30 mouse cellular contexts compared by ENCODE assay signal in genomic region chr4:135251801-135252200, GRCm38 (mm10). TPM values are rescaled to one million over a fixed set of nuclear protein-coding genes. Genes with fewer than 3 reads are reported as not detected.
DNase-seq lines count a peak whose midpoint lies in the region; ATAC-seq and TF ChIP-seq lines count a peak whose summit lies in the region.
"Had no signal": no experiment of that assay in that cellular context is flagged by ENCODE, and none has a peak within 500 bp of the region (broad histone marks: within the 10 kb centered on the region; RNA-seq: fewer than 3 reads in every experiment).

No protein-coding gene starts in this region.

- 0 out of 2 replicates have a peak overlapping the region, but pooled peaks have one; percentile 31 for H3K27ac ChIP-seq in forebrain, embryonic 12.5 days
- H3K27ac ChIP-seq in forebrain, embryonic 11.5 days (ENCODE audit: low read depth, low read length), result no peak overlapping the region
- H3K27ac ChIP-seq in heart, embryonic 14.5 days (replicated peaks in 1 of 2; ENCODE audit: control insufficient read depth in 1 of 2, insufficient read depth in 1 of 2, low read depth in 2 of 2, low read length in 2 of 2), result peak overlapping the region in 1 of 2 experiments; percentile 34; a peak in 2 of 4 replicates
- H3K27ac ChIP-seq in heart, adult 2 months, result no peak overlapping the region
- H3K27ac ChIP-seq in kidney, embryonic 15.5 days, result peak overlapping the region; percentile 45; the same call in 1 of the 2 replicates
- H3K27ac ChIP-seq in kidney, adult 2 months (ENCODE audit: insufficient read depth, low read depth, low read length), result no peak overlapping the region
- H3K27ac ChIP-seq in hindbrain, embryonic 10.5 days, result no peak overlapping the region
- H3K27ac ChIP-seq: embryonic facial prominence, embryonic 12.5 days; gastrocnemius, adult 2 months; hindbrain, embryonic 14.5 days; limb, embryonic 10.5 days; limb, embryonic 15.5 days; liver, embryonic 13.5 days had no signal

- DNase-seq in forebrain, embryonic 11.5 days (ENCODE audit: low spot score), result no peak
- no peak for DNase-seq in heart, adult 2 months
- DNase-seq in kidney, adult 2 months, result no peak
- DNase-seq in hindbrain, embryonic 10.5 days (ENCODE audit: low spot score), result no peak
- DNase-seq: adrenal gland, adult 8-10 months; cerebellum, adult 2 months; cerebellum, postnatal 25 days; embryo, embryonic 11 days; gastrocnemius, adult 2 months; gastrocnemius, postnatal 36 days; heart, postnatal 36 days; kidney, adult 8-10 months; kidney, postnatal 10 days; layer of hippocampus, adult 9-11 months; liver, embryonic 13.5 days; lung, adult 18-20 months; lung, postnatal 10 days; midbrain, embryonic 14.5 days; retina, postnatal 1 day; right cerebral cortex, postnatal 14 days; thymus, postnatal 4 days had no signal

- H3K36me3 ChIP-seq in forebrain, embryonic 12.5 days (replicated peaks), result no peaks in the 10 kb centered on the region; the same call in 1 of the 2 replicates
- no peaks in the 10 kb centered on the region; the same call in 1 of the 2 replicates for H3K36me3 ChIP-seq in forebrain, embryonic 11.5 days (ENCODE audit: control insufficient read depth, insufficient read depth, low read length)
- peaks cover 5% of the 10 kb centered on the region; the same call in 1 of the 2 replicates for H3K36me3 ChIP-seq in heart, embryonic 14.5 days (ENCODE audit: control insufficient read depth, insufficient read depth, low read length)
- H3K36me3 ChIP-seq in heart, adult 2 months (ENCODE audit: control insufficient read depth, insufficient read depth, low read length), result peaks cover 43% of the 10 kb centered on the region
- peaks cover 11% of the 10 kb centered on the region; the same call in 1 of the 2 replicates for H3K36me3 ChIP-seq in kidney, embryonic 15.5 days
- H3K36me3 ChIP-seq in kidney, adult 2 months (ENCODE audit: control insufficient read depth, insufficient read depth, low read length), result no peaks in the 10 kb centered on the region
- H3K36me3 ChIP-seq in hindbrain, embryonic 10.5 days, result peaks cover 40% of the 10 kb centered on the region
- H3K36me3 ChIP-seq: limb, embryonic 15.5 days had no signal

- no peak for TF ChIP-seq EP300 in heart, adult 2 months (IDR thresholded peaks at IDR 0.05; ENCODE audit: insufficient read depth, low read depth, low read length)

- intact Hi-C loops in heart, adult 2 months (cut with DNase I), result no loop called here

- H3K79me2 ChIP-seq in heart, adult 2 months (replicated peaks; ENCODE audit: control insufficient read depth, insufficient read depth, low read length), result peaks cover 12% of the 10 kb centered on the region

- H3K4me1 ChIP-seq in forebrain, embryonic 12.5 days, result peaks cover 47% of the 10 kb centered on the region
- H3K4me1 ChIP-seq in forebrain, embryonic 11.5 days (replicated peaks; ENCODE audit: control insufficient read depth, insufficient read depth, low read length), result peaks cover 21% of the 10 kb centered on the region
- H3K4me1 ChIP-seq in heart, embryonic 14.5 days (ENCODE audit: control insufficient read depth in 2 of 2, insufficient read depth in 2 of 2, low read length in 2 of 2), result peaks cover 39 to 74% of the 10 kb centered on the region in 2 experiments
- H3K4me1 ChIP-seq in heart, adult 2 months (ENCODE audit: control insufficient read depth, insufficient read depth, low read length), result peaks cover 37% of the 10 kb centered on the region
- peaks cover 59% of the 10 kb centered on the region for H3K4me1 ChIP-seq in kidney, embryonic 15.5 days
- H3K4me1 ChIP-seq in kidney, adult 2 months (ENCODE audit: control insufficient read depth, insufficient read depth, low read length), result peaks cover 53% of the 10 kb centered on the region
- peaks cover 44% of the 10 kb centered on the region for H3K4me1 ChIP-seq in hindbrain, embryonic 10.5 days (replicated peaks)

- no peaks in the 10 kb centered on the region for H3K27me3 ChIP-seq in forebrain, embryonic 12.5 days
- no peaks in the 10 kb centered on the region for H3K27me3 ChIP-seq in forebrain, embryonic 11.5 days (ENCODE audit: control insufficient read depth, insufficient read depth, low read length)
- no peaks in the 10 kb centered on the region for H3K27me3 ChIP-seq in heart, embryonic 14.5 days (ENCODE audit: control insufficient read depth, insufficient read depth, low read length)
- no peaks in the 10 kb centered on the region for H3K27me3 ChIP-seq in heart, adult 2 months (ENCODE audit: control insufficient read depth, insufficient read depth, low read length)
- H3K27me3 ChIP-seq in kidney, embryonic 15.5 days, result no peaks in the 10 kb centered on the region
- no peaks in the 10 kb centered on the region for H3K27me3 ChIP-seq in kidney, adult 2 months (replicated peaks; ENCODE audit: control insufficient read depth, insufficient read depth, low read length)
- no peaks in the 10 kb centered on the region for H3K27me3 ChIP-seq in hindbrain, embryonic 10.5 days (ENCODE audit: insufficient read depth, poor library complexity, severe bottlenecking)
- H3K27me3 ChIP-seq: embryonic facial prominence, embryonic 12.5 days; limb, embryonic 15.5 days; liver, embryonic 13.5 days had no signal

- TF ChIP-seq POLR2A in heart, adult 2 months (IDR thresholded peaks at IDR 0.05; ENCODE audit: insufficient read depth, low read depth, low read length), result no peak
- TF ChIP-seq POLR2A in kidney, adult 2 months (IDR thresholded peaks at IDR 0.05; ENCODE audit: low read depth, low read length), result no peak

- 12% methylated on average over 2 of the region's 2 CpGs for WGBS in forebrain, embryonic 12.5 days
- 20% methylated on average over 2 of the region's 2 CpGs for WGBS in forebrain, embryonic 11.5 days
- WGBS in heart, embryonic 14.5 days, result 49% methylated on average over 2 of the region's 2 CpGs
- 61% methylated on average over 2 of the region's 2 CpGs for WGBS in heart, adult 2 months
- WGBS in kidney, embryonic 15.5 days, result 41% methylated on average over 2 of the region's 2 CpGs
- WGBS in kidney, adult 2 months, result 60% methylated on average over 2 of the region's 2 CpGs
- 19% methylated on average over 2 of the region's 2 CpGs for WGBS in hindbrain, embryonic 10.5 days

- no peak for ATAC-seq in forebrain, embryonic 12.5 days (ENCODE audit: low FRiP score)
- no peak for ATAC-seq in forebrain, embryonic 11.5 days (replicated peaks; ENCODE audit: low FRiP score)
- ATAC-seq in heart, embryonic 14.5 days (ENCODE audit: insufficient number of reproducible peaks, insufficient read depth, low FRiP score, low read depth), result no peak
- no peak for ATAC-seq in kidney, embryonic 15.5 days (replicated peaks; ENCODE audit: low FRiP score)
- ATAC-seq: forebrain, embryonic 16.5 days; inflammation-experienced regulatory T-cells, adult 6 months had no signal

- H3K4me2 ChIP-seq in forebrain, embryonic 12.5 days, result no peak overlapping the region
- H3K4me2 ChIP-seq in forebrain, embryonic 11.5 days (ENCODE audit: low read depth, low read length, severe bottlenecking), result no peak overlapping the region
- peak overlapping the region; percentile 16 for H3K4me2 ChIP-seq in heart, embryonic 14.5 days (ENCODE audit: low read length)
- H3K4me2 ChIP-seq in kidney, embryonic 15.5 days, result no peak overlapping the region
- H3K4me2 ChIP-seq: embryonic facial prominence, embryonic 12.5 days; hindbrain, embryonic 14.5 days; limb, embryonic 15.5 days; liver, embryonic 13.5 days had no signal

- no peak overlapping the region for H3K9ac ChIP-seq in forebrain, embryonic 12.5 days
- H3K9ac ChIP-seq in forebrain, embryonic 11.5 days (ENCODE audit: low read length), result no peak overlapping the region
- H3K9ac ChIP-seq in heart, embryonic 14.5 days (ENCODE audit: low read length), result peak overlapping the region; percentile 47
- H3K9ac ChIP-seq in heart, adult 2 months (ENCODE audit: low read depth, low read length), result no peak overlapping the region
- no peak overlapping the region for H3K9ac ChIP-seq in kidney, embryonic 15.5 days
- H3K9ac ChIP-seq: embryonic facial prominence, embryonic 12.5 days; hindbrain, embryonic 14.5 days; limb, embryonic 15.5 days; liver, embryonic 13.5 days had no signal

- no peak for TF ChIP-seq CTCF in heart, adult 2 months (IDR thresholded peaks at IDR 0.05)
- no peak for TF ChIP-seq CTCF in kidney, adult 2 months (conservative IDR thresholded peaks at IDR 0.05; ENCODE audit: insufficient read depth, insufficient read length, low read depth, low read length)

- no peak overlapping the region for H3K4me3 ChIP-seq in forebrain, embryonic 12.5 days (replicated peaks)
- H3K4me3 ChIP-seq in forebrain, embryonic 11.5 days (ENCODE audit: low read depth, low read length), result no peak overlapping the region
- no peak overlapping the region for H3K4me3 ChIP-seq in heart, embryonic 14.5 days (ENCODE audit: control insufficient read depth in 1 of 2, insufficient read depth in 1 of 2, low read depth in 1 of 2, low read length in 2 of 2)
- H3K4me3 ChIP-seq in heart, adult 2 months, result no peak overlapping the region
- no peak overlapping the region for H3K4me3 ChIP-seq in kidney, embryonic 15.5 days (replicated peaks)
- H3K4me3 ChIP-seq in kidney, adult 2 months (ENCODE audit: insufficient read depth, low read depth, low read length), result no peak overlapping the region
- no peak overlapping the region for H3K4me3 ChIP-seq in hindbrain, embryonic 10.5 days
- H3K4me3 ChIP-seq: embryonic facial prominence, embryonic 12.5 days; gastrocnemius, adult 2 months; limb, embryonic 10.5 days; limb, embryonic 15.5 days; liver, embryonic 13.5 days had no signal

- no peaks in the 10 kb centered on the region for H3K9me3 ChIP-seq in forebrain, embryonic 12.5 days
- H3K9me3 ChIP-seq in forebrain, embryonic 11.5 days (ENCODE audit: control insufficient read depth, low read length), result no peaks in the 10 kb centered on the region; the same call in 1 of the 2 replicates
- H3K9me3 ChIP-seq in heart, embryonic 14.5 days (ENCODE audit: control insufficient read depth, low read length), result no peaks in the 10 kb centered on the region
- H3K9me3 ChIP-seq in kidney, embryonic 15.5 days (replicated peaks), result no peaks in the 10 kb centered on the region
- peaks cover 3% of the 10 kb centered on the region; the same call in 1 of the 2 replicates for H3K9me3 ChIP-seq in hindbrain, embryonic 10.5 days
- H3K9me3 ChIP-seq: limb, embryonic 10.5 days; limb, embryonic 15.5 days had no signal

RNA-seq across cellular contexts. Expression of gene Clic4, which starts 20.8 kb away (rescaled TPM):
- 205 and 221 TPM in 2 replicates for polyA plus RNA-seq in forebrain, embryonic 12.5 days (2016; fragmentation: Nextera tagmentation; extraction: Ambion mirVana)
- polyA plus RNA-seq in forebrain, embryonic 11.5 days (2014; fragmentation: Nextera tagmentation; extraction: Ambion mirVana), result 194 and 195 TPM in 2 replicates
- 181 and 194 TPM in 2 replicates for polyA plus RNA-seq in heart, embryonic 14.5 days (2014; fragmentation: Nextera tagmentation; extraction: Ambion mirVana)
- total RNA-seq in heart, adult 2 months (2021), result 100 to 1,000 TPM; 248 to 249 TPM
- 148 and 227 TPM in 2 replicates for polyA plus RNA-seq in heart, adult 2 months (2012; rRNA removed)
- 200 TPM in 2 replicates for polyA plus RNA-seq in kidney, embryonic 15.5 days (2015; fragmentation: Nextera tagmentation; extraction: Ambion mirVana)
- polyA plus RNA-seq in kidney, adult 2 months (2012; rRNA removed), result 86.6 and 91.1 TPM in 2 replicates
- 184 and 220 TPM in 2 replicates for polyA plus RNA-seq in hindbrain, embryonic 10.5 days (2016; fragmentation: Nextera tagmentation; extraction: Ambion mirVana)

Comparison
In these comparisons a context has a peak if more than half of its experiments do, and no peak if none do; other contexts are left out.
1. H3K27ac ChIP-seq: peak in forebrain, embryonic 12.5 days (single experiment) and kidney, embryonic 15.5 days (single experiment); none in forebrain, embryonic 11.5 days (single experiment), heart, adult 2 months (single experiment), kidney, adult 2 months (single experiment) and hindbrain, embryonic 10.5 days (single experiment).